ENCODE assay signal across 9 mouse cellular contexts in the genomic region with DNA sequence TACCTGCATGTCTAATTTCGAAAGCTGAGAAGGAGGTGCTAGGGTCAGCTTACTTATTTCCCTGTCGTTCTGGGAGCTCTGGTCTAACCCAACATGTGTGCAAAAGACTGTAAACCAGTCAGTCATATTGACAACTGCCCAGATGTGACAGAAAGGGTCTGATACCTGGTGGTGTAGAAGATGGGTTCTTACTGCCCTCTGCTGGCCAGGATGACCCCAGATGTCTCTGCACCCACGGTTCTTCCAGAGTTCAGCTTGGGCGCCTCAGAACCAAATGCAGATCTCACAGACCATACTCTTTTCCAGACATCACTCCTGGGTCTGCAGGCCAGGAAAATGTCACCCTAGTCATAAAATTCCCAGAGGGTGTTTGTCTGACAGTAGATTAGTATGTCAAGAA. TPM values are rescaled to one million over a fixed set of nuclear protein-coding genes. Genes with fewer than 3 reads are reported as not detected.
DNase-seq lines count a peak whose midpoint lies in the region; TF ChIP-seq lines count a peak whose summit lies in the region.
"Had no signal": no experiment of that assay in that cellular context is flagged by ENCODE, and none has a peak within 500 bp of the region (broad histone marks: within the 10 kb centered on the region; RNA-seq: fewer than 3 reads in every experiment).

No protein-coding gene starts in this region.

- H3K4me1 ChIP-seq in bone marrow, adult 2 months (ENCODE audit: control insufficient read depth, insufficient read depth, low read length), result no peaks in the 10 kb centered on the region

- no peak overlapping the region for H3K4me3 ChIP-seq in bone marrow, adult 2 months (replicated peaks; ENCODE audit: control insufficient read depth, low read depth, low read length)

- intact Hi-C loops in heart, postnatal 10 days (cut with DNase I), result loop anchor here (1.0 to 5.0 kb wide), 2 partner anchors 64 to 147 kb away; no protein-coding TSS in a partner anchor

- no peak overlapping the region for H3K27ac ChIP-seq in bone marrow, adult 2 months (ENCODE audit: control insufficient read depth, insufficient read depth, low read depth, low read length, poor library complexity)

- peak; percentile 90 for TF ChIP-seq CTCF in bone marrow, adult 2 months (IDR thresholded peaks at IDR 0.05; ENCODE audit: control insufficient read depth, insufficient read depth, low read length)

- DNase-seq in cerebellum, postnatal 10 days, result peak; percentile 39 to 42
- DNase-seq in cerebellum, adult 11-12 months, result no peak
- DNase-seq in A20 (ENCODE audit: low read depth, low spot score), result peak; percentile 69
- DNase-seq in heart, postnatal 10 days, result peak; percentile 56 to 65
- peak; percentile 69 to 77 for DNase-seq in lung, adult 18-20 months
- DNase-seq in spleen, postnatal 10 days (ENCODE audit: low spot score in 2 of 2), result peak; percentile 39 to 73
- DNase-seq in Muller cell, postnatal 12 days (ENCODE audit: inconsistent ontology term), result no peak

- TF ChIP-seq POLR2A in bone marrow, adult 2 months (IDR thresholded peaks at IDR 0.05; ENCODE audit: borderline replicate concordance, control insufficient read depth, low read depth, low read length), result no peak

- WGBS in bone marrow, adult 2 months, result 28% methylated on average over 4 of the region's 4 CpGs

RNA-seq across cellular contexts. Expression of a gene that starts 51.9 kb away (rescaled TPM):
- polyA plus RNA-seq in bone marrow, adult 2 months (2011; ENCODE audit: insufficient read depth, insufficient read length, low replicate concordance, missing spikeins), result 14.1 and 15.8 TPM in 2 replicates
- 10 to 100 TPM; 11.6 to 15.8 TPM for total RNA-seq in heart, postnatal 10 days (2021)
- polyA plus RNA-seq: G1E had no signal

Comparison
In these comparisons a context has a peak if more than half of its experiments do, and no peak if none do; other contexts are left out.
1. DNase-seq: peak in cerebellum, postnatal 10 days (2 of 2), A20 (single experiment), heart, postnatal 10 days (2 of 2), lung, adult 18-20 months (2 of 2) and spleen, postnatal 10 days (2 of 2); none in cerebellum, adult 11-12 months (single experiment) and Muller cell, postnatal 12 days (single experiment).